Mouse (Mus musculus) adrenal gland, postnatal 25 days (tissue): ENCODE results near the gene Tiam1. TPM values are rescaled to one million over a fixed set of nuclear protein-coding genes. Genes with fewer than 3 reads are reported as not detected.

Experiments
- DNase-seq: peaks from one replicate; pipeline ENCODE4 v3.0.0; 2021; ENCODE audit warnings: mixed read lengths
- total RNA-seq: library from RNA; stranded (reverse); gene quantifications from 2 replicates; pipeline ENCODE4 v1.2.3, GENCODE M21; 2021

Gene Tiam1
- total RNA-seq, 1 experiment from 2014 or later, result 80.4 TPM

DNA sequence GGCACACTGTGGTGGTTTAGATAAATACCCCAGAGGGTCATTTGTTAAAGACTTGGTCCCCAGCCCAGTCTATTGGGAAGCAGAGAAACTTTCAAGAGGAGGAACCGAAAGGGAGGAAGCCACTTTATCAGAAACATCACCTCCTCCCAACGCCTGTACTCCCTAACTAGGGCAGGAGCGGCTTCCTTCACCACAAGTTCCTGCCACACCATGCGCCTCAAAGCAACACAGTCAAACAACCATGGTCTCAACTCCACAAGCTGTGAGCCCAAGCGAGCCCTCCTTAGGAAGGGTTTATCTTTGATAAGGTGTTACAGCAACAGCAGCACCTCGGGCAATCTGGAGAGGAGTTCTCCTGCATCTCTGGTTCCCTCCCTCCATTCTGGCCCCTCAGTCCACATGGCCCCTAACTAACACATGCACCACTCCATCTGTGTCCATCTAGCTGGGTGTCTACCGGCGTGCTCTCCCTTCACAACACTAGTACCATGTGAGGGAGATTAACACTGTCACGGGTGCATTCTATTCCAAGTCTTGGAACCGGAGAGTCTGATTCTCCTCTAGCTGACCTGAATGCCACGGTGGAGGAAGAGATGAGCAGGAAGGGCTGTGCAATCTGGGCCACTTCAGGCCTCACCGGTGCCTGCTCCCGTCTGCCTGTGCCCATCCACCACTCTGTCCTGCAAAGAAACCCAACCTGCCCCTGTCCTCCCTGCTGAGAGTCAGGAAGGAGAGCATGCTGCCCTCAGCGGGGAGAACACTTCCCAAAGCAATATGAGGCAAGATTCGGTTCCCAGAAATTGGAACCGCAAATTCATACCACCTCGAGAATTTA is 149.4 kb downstream of the Tiam1 start:
- no peak for DNase-seq

DNA sequence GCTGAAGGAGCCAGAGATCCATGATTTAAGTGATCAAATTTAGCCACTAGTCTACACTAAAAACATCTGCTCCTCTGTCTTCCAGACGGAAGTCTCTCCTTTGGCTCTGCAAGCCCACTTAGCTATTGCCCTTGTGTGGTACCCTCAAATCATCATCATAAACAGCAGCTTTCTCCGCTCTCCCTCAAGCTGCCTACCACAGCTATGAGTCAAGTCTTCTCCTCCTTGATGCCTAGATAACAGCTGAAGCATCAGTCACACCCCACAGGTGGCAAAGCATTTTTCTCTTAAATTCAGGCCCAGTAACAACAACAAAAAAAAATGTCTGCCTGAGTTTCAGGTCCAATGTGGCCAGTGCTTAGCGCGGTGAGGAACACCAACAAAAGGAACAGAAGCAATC is 150.1 kb downstream of the Tiam1 start:
- no peak for DNase-seq

DNA sequence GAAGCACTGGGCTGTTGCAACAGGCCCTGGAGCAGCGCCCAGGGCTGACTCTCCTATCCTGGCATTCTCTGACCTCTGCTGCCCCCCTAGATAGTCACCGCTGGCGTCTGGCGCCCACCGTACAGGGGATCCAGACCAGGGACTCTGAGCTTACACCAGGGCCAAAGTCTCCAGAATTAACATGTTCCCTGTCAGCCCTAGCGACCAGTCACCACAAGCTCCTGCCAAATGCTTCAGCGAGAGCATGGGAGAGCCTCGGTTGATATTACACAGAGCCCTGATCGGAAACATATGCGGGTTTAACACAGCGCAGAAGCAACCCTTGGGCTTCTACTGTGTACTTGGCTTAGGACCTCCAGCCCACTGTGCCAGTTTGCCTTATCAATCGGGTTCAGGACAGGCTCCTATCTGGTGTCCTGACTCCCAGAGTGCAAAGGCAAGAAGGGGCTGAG is 151.8 kb downstream of the Tiam1 start:
- peak; percentile 52 for DNase-seq

DNA sequence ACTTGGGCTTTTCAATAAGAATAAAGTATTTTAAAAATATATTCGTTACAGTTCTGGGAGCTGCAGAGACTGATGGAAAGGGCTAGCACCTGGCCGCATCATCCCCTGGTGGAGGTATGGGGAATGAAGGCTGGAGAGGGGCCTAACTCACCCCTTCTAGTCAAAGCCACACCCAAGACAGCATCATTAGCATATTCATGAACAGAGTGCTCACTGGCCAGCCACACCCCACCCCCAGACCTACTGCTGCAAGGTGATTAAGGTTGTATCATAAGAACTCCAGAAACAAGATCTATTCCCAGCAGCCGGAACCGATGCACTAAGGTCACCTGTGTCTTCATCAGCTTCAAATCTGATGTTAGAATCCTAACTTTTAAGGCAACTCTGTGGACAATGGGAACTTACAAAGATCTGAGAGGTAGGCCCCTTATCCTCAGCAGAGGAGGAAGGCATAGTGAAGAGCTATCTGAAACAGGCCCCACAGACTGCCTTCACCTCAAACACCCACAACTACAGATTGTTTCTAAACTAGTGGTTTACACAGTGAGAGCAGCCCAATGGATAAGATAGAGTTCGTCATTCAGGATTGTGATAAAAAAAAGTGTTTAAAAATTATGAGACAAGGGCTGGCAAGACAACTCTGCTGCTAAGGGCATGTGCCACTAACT is 153.1 kb downstream of the Tiam1 start:
- DNase-seq, result no peak

DNA sequence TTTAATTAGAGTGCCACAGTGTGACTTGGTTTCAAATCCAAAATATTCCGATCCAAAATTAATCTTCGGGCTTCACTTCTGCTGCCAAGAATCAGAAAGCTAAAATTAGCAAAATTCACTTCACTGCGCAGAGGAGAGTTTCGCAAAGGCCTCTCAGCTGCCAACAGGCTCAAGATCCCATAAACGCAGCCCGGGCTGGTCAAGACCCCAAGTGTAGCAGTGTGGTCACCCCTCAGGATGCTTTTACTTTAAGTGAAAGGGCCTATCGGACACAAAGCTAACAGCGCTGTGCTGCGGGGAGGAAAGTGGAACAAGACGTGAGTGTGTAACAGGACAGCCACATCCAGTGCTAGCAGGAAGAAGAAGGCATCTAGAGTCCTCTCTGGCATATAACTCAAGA is 153.8 kb downstream of the Tiam1 start:
- no peak for DNase-seq

DNA sequence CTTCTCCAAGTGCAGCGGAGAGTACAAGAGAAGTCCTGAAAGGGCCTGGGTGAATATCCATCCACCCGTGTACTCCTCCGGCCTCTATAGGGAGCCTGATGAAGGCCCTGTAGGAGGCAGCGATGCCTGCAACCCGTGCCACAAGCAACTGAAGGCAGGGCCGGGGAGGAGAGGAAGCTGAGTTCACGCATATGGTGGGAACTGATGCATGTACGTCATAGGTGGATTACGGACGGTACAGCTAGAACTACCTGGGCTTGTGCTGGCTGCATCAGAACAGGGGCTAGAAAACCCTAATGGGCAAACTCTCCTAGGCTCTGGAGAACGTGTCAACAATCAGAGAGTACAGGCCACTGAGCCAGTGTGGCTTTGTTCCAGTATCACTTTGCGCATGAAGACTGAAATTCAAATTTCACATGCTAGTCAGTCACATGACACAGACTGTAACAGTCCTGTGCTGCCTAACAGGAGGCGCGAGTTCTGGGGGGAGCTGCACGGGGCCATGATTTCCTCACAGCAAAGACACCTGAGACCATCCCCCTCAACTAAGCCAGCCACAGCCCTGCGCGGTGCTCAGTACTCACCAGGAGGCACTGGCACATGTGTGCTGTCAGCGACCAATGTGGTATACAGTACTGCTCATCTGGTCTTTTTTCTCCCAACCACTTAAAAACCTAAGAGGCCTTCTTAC is 156.8 kb downstream of the Tiam1 start:
- DNase-seq, result no peak

DNA sequence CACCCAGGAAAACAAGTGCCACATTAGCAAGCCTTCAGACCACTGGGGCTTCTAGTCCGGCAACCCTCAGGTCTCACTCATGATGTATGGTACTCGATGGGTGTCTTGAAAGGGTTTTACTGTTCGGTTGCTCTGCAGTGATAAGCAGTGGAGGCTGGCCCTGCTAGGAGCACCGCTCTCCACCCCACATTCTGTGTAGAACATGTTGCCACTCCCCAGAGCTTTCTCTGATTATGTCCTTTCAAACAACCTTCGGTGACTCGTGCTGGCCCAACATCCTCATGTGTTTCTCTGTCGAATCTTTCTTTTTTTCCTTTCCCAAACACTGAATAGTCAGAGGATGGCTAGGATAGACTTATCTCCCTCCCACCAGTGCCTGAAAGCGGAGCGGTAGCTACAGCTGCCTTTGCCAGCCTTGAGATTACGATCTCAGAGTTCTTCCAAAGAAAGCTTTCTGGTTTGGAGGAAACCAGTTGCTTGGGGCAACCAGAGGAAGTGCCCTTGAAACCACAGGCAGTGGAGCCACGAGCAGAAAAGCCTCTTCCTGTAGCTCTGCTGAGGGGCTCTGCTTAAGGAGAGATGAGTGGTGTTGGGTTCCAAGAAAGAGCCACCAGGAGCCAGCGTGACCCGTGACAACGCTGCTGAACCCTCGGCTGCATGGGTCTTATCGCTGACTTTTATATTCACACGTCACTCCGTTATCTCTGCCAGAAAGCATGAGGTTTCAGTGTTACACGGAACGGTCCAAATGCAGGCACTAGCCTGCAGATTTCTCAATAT is 157.7 kb downstream of the Tiam1 start:
- peak; percentile 15 for DNase-seq

DNA sequence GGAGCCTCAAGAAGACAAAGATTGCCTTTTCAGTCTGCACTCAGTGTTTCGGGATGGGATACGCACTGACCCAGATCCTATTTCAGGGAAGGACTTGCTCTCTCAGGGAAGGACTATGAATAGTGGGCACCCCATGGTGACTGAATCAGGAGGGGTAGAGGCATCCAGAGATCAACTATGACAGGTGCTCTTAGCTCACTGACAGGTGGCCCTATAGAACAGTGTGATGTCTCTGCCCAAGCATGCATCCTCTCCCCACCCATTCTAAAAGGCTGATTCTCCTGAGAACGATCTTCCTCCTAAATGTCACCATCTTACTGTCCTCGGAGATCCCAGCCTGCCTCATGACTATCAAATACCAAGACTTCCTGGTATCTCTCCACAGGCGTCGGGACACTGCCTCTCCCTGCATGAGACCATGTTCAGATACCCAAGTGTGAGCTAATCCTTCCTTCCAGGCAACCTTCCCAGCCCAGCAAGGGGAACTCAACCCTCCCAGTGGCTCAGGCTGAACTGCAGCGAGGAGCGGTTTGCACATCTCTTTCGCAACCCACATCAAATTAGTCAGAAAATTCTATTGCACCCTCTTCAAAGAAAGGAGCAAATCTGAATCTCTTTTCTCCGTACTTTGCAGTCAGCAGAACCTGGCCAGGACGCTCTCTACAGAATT is 163.4 kb downstream of the Tiam1 start:
- DNase-seq, result no peak

DNA sequence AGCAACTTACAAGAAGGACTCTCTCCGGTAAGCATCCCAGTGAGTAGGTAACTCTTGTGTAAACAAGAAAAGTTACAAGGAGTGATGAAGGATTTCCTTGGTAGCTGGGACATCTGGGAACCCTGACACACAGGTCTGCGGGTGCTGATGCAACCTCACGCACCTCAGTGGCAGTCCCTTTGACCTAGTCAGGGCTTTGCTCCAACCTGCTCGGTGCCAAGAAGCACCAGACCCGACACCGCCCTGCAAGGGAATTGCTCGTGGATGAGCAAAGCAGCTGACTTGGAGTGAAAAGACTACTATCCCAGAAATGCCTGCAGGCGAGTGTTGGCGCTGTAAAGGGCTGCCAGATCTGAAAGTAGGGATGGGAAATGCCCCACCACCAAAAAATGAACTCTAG is 168.1 kb downstream of the Tiam1 start:
- no peak for DNase-seq

DNA sequence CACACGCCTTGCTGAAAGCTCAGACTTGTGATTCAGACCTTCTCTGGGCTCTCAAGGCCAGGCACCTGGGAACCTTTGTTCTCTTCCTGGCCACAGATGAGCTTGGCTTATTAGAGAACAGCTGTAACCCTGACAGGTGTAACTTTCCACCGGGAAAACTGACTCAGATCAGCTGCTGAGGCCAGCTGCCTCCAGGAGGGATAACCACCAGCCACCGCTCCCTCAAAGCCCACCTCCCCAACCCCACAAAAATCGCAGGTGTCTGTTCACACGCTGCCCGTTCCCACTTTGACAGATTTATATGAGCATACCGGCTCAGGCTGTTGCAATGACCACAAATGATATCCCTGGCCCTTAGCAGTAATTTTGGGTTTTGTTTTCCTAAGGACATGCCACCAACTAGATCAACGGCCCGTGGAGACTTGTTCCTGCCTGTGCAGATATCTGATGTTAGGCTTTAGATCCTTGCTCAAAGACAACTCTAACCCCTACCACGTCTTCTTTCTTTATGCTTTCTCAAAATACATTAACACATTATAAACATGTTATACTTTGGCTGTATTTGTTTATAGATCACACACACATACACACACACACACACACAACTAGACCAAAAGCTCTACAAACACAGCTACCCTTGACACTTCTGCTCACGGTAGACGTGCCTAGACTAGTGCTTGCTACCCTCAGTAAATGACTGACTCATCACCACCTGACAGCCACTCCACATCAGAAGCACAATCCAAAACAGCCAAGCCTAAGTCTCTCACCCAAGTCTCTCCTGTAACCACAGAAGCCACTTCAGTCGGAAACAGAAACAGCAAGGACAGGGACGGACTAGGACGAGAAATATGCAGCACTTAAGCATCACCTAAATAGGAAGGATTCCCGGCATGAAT is 169.5 kb downstream of the Tiam1 start:
- DNase-seq, result no peak

DNA sequence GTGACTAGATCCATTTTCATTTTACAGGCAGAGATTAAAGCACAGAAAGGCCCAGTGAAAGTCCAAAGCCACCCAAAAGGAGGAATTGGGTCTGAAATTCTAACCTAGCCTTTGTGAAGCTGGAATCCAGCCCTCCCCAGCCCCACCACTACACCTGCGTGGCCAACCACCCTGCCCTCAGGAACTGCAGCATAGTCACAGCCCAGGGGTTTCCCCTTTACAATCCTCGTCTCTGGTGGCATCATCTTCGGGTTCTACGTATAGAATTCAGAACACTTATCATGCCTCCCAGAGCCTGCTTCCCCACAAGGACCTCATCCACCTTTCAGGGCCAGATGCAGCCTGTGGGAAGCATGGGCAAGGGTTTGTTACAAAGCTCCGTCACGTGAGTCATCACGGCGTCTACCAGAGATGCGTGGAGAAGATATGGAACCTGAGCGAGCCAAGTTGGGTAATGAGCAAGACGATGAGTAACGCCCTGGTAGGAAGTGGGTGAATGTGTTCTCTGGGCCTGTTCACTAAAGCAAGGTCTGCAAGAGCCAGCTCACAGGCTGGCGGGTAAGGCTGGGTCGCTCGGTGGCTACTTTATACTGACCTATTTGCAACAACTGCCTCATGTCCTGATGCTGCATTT is 170.6 kb downstream of the Tiam1 start:
- DNase-seq, result peak; percentile 26

DNA sequence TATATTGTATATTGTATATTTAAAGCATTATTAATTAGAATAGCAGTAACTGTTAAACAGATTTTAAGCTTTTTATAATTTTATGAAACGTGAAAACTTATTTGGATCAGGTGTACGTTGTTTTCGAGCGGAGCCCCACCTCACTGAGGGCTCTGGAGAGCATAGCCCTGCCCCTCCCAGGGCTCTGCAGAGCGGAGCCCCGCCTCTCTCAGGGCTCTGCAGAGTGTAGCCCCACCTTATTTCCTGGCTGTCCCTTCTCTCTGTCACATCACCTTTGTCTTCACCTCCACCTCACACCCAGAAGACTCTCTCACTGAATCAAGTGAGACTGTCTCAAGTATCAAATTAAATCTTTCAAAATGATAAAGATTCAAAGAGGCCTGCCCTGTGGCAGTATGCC is 171.6 kb downstream of the Tiam1 start:
- DNase-seq, result no peak

DNA sequence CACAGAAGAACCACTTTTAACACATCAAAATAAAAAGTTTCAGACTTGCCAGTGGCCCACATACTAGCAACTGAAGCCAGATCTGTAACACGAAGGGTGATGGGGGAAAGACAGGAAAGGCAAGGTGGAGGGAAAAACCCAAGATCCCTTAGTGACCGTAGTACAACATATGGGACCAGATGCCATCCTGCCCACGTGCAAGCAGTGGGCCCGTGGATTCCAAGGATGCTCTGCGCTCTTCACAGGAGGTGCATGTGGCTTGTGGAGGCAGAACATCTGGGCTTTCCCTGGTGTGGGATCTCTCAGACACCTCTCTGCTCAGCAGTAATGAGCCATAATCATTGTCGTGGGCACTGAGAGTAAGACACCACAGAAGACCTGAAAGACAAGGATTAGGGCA is 175.5 kb downstream of the Tiam1 start:
- no peak for DNase-seq

DNA sequence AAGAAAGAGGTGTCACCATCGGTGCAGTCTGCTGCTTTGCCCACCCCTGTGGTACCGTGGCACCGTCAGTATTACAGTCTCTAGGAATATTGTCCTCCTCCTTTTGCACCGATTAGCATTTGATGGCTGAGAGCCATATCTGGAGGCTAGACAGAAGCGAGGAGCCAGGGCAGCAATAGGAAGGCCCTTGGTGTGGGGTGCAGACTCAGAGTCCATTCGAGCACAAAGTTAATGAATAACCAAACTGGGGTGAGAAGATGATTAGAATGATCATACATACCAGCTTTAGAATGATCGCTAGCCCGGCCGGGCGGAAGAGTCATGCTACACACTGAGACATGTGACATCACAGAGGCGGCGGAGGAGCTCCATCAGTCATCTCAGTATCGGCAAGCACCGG is 180.7 kb downstream of the Tiam1 start:
- no peak for DNase-seq

DNA sequence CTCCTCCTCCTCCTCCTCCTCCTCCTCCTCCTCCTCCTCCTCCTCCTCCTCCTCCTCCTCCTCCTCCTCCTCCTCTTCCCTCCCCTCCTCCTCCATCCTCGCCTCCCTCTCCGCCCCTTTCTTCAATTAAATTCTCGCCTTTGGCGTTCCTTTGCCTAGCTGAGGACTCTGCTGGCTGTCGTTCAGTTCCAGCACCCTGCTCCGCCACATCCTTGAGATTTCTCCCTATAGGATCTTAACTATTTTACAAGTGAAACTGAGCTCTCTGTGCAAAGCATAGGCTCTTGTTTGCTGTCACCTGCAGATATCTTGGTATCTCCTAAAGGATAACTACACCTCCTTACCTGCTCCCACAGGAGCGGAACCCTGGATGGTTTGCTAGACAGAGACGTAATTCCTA is 182.7 kb downstream of the Tiam1 start:
- no peak for DNase-seq

DNA sequence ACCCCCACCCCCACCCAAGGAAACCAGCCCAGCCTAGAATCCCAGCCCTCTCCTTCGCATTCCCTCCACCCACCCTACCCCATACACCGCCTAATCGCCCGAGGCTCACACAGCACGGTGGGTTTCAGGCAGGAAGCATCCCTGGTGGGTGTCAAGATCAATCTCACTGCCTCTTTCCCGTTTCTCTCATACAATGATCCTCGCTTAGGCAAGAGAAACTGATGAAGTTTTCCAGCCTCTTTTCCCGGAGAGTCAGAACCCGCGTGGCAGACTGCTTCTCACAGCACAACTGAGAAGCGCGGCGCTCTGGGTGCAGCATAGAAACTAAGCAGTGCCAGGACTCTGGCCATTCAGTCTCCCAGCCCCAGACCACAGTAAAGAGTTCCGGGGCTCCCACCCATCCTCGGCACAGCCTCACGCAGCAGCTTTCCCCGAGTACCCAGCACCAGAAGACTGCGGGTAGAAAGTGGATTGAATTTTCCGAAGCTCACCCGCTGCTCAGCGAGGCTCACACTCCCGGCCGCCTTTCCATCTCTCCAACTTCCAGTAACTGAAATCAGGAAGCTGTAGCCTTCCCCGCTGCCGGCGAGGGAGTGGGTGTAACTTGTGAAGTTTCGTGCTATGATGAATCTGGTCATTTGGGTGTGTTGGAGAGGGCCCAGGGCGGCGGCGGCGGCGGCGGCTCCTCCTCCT is 183.2 kb downstream of the Tiam1 start:
- peak; percentile 39 for DNase-seq

DNA sequence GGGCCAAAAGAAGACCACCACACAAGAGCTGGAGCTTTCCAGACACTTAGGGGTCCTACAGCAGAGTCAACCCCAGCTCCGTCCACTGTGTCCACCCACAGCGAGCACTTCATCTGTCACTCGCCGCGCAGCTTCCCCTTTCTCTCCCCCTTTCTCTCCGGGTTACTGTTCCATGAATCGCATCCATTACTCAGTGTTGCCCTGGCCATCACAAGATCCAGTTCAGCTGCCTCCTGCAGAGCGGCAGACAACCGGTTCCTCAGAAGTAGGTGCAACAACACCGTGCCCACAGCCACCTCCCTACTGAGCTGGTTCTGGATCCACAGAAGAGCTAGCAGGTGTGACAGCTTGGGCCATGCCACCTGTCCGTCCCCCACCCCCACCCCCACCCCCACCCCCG is 184.6 kb downstream of the Tiam1 start:
- no peak for DNase-seq

DNA sequence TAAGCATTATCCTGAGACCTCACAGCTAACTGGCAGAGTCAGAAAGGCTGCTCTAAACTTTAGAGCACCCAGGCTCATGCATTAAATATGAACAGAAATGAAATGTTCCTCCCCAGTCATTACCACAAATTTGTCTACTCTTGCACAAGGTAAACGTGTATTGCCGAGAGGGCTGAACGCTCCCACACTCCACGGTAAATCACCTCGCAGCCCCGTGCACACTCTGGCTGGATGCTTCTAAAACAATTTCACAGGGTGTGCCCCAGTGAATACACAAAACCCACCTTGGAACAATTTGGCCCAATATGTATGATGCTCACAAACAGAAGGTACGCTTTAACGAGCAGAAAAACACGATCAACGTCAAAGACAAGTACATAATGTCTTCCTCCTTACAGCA is 185.5 kb downstream of the Tiam1 start:
- no peak for DNase-seq

DNA sequence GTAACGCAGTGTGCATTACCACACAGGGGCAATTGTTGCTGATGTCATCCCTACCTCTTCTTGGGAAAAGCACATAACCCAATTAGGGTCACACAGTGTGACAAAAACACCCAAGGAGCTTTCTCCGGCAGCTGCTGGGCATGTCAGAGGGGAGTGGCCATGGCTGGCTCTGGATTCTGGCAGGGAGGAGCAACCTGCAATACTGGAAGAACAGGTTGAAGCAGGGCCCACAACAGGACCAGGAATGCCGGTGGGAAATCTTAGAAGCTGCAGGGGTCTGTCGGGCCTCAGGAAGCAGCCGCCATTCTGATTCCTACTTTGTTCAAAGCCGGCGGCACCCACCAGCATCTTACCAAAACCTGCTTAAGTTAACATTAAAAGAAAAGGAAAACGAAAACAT is 189.0 kb downstream of the Tiam1 start:
- DNase-seq, result no peak

DNA sequence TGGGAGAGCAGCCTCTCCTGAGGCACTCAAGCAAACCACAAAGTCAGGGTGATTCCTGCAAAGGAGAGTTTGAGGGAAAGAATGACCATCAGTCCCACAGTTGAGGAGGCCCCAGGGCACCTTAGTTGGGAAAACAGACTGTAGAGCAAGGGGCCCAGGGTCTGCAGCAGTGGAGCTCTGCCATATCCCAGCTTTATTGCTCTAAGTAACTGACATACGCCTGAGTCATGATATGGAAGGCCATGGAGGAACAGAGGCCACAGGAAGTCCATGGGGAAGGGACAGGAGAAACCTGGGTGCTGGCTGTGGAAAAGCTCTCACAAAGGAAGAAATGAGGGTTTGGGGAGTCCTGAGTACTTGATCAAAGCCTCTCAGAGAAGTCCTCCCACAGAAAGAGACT is 189.5 kb downstream of the Tiam1 start:
- DNase-seq, result no peak
